Mouse (Mus musculus) thymus, postnatal 25 days (tissue): ENCODE measurements around the gene Nisch.
A peak's percentile ranks its signal among the peaks of the same experiment; 100 is the strongest.

Experiments
- DNase-seq: peaks from one replicate; pipeline ENCODE4 v3.0.0; 2022

Nisch gene

GRCm38 (mm10) chr14:31216846-31217245, at the start of gene Nisch:
Nisch (minus strand) TSS chr14:31216946.
- DNase-seq = no peak

- DNase-seq = no peak
Measured at GRCm38 (mm10) chr14:31260932-31261331, 44.2 kb upstream of the Nisch start.

DNA sequence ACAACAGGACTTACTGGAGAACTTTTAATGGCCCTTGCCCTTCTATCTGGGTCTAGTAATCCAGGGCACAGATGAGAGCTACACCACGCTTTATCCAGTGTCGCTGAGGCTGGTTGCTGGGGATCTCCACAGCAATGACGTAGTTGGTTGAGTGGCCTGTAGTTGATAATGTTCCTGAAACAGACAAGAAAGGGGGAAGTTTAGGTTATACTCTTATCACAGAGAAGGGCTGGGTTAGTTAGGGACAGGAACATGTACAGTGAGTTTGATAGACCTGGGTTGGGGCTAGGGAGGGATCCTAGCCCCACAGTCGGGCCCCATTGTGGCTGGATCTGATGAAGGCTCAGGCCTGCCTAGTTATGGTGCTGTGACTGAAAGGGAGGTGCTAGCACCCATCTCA, 43.6 kb upstream of the Nisch start:
- DNase-seq = no peak

DNA sequence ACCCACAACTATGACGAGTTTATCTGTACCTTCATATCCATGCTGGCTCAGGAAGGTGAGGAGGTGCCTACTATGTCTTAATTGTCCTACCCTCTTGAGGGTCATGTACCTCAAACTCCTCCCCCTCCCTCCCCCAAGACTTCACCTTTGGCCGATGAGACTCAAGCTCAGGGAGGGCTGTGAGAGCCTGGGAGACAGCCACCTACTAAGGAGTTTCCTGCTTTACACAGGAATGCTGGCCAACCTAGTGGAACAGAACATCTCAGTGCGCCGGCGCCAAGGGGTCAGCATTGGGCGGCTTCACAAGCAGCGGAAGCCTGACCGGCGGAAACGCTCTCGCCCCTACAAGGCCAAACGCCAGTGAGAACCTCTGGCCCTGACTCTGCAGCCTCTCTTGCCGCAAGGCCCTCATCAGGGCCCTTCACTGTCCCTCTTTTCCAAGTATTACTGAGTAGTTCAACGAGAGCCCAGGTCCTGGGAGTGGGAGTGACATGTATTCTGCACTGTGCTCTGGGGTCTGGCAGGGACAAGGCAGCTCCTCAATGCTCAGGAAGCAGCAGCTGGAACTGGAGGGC, 41.8 kb upstream of the Nisch start:
- no peak for DNase-seq

DNA sequence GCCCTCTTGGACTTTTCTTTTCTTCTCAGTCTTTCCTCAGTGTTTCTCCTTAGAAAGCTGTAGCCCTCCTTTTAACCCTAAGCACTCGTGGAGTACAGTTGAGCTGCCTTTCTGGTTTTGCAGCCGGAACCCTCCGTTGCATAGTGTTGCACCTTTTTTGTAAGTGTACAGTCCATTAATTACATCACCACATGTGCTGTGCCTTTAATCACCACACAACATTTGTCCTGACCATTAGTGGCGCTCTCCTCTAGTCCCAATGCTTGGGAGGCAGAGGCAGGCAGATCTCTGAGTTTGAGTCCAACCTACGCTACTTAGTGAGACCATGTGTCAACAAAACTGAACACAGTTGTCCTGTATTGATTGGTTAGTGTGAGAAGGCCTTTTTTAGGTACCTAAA, 35.3 kb upstream of the Nisch start:
- no peak for DNase-seq

DNA sequence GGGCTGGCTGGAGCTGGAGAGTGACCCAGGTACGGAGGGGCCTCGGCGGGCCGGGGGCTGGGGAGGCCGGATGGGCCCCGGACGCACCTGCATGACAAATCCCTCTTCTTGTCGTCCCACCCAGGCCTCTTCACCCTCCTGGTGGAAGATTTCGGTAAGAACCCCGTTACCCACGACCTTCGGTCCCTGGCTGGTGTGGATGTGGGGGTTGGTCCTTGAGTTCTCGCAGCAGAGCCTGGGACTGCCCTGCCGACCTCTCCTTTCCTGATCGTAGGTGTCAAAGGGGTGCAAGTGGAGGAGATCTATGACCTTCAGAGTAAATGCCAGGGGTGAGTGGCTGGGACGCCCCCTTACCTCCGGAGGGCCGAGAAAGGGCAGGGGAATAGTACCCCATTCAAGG, 34.9 kb upstream of the Nisch start:
- DNase-seq = no peak

GRCm38 (mm10) chr14:31251084-31251604, 34.4 kb upstream of the Nisch start, which contains the start of the genes Phf7 and Bap1:
Phf7 (minus strand) TSS chr14:31251317.
Bap1 (plus strand) TSS chr14:31251450.
- DNase-seq = peak; percentile 97

- DNase-seq = no peak
Measured at GRCm38 (mm10) chr14:31250222-31251083, 33.7 kb upstream of the Nisch start.

DNA sequence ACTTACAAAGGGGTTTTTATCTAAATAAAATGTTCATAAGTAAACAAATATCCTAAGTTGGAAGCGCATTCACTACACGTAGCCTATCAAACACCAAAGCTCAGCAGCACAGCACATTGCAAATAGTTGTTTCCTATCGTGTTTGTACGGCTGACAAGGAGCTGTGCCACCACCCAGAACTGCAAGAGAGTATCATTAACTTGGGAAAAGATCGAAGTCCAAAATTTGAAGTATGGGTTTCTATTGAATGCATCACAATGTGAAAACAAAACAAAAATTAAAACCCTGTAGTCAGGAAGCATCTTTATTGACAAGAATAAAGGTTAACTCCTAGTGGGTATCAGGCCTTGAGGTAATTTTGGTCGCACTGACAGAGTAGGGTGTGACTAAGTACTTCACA, 31.6 kb upstream of the Nisch start:
- DNase-seq = no peak

- no peak for DNase-seq
Measured at GRCm38 (mm10) chr14:31245946-31246345, 29.2 kb upstream of the Nisch start.

DNA sequence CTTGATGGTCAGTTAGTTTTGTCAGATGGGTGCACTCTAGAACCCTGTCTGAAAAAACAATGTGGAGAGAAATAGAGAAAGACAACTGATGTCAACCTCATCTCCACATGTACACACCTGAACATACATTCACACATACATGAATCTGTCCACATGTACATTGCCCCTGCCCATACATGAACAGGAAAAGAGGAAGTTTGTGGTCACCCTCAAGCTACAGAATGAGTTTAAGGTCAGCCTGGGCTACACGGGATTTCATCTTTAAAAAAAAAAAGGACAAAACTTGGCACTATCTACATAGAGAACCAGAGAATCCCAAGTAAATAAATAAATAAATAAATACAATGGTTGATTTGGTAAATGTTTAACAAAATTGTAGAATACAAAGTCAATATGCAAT, 28.0 kb upstream of the Nisch start:
- no peak for DNase-seq

DNA sequence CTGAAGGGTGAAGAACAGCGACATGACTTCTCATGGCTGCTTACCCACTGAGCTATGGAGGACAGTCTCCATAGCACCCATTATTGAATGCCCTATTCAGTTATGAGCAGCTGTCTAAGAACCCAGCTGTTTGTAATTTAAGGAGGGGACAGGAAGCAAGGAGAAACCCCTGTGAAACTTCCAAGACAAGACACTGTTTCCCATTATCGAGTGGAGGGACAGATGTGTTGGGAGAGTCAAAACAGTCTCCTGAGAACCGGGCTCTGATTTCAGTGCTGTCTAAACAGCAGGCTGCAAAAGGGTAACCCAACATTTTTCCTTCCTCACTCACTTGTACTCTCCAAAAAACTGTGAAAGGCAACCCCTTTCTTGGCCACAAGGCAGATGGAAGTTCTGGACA, 23.8 kb upstream of the Nisch start:
- DNase-seq = no peak

DNA sequence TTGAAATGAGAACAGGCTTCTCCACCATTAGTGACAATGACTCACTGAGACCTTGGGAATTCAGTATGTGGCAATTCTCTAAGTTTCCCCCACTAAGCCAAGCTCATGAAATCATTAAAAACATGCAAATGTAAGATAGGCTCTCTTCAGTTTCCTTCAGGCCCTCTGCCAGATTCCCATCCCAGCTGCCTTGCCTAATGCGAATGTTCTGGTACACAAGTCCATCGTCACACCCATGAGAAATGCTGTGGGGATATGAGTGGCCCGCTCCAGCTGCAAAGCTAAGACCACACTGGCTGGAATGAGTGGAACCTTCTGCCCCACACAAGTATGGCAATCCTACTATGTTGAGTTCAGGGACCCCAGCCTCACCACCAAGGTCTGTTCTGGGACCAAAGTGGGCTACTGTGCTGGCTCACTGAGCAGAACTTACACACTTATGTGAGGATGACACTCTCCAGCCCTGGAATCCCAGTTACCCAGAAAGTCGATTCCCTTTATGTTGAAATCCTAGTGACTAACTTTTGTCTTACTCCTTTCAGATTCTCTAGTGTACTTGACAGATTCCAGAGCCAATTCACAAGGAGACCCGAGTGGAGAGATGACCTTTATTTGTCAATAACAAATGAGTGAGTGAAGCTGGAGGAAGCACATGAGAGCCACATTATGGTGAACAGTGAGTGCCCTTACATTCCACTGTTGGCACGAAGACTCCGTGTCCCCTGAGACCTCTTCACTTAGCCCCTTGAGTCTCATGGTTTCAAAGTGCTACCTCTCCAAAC, 20.5 kb upstream of the Nisch start:
- no peak for DNase-seq

GRCm38 (mm10) chr14:31233996-31234591, 17.3 kb upstream of the Nisch start:
- DNase-seq = peak; percentile 73

- no peak for DNase-seq
Measured at GRCm38 (mm10) chr14:31233070-31233995, 16.6 kb upstream of the Nisch start.

GRCm38 (mm10) chr14:31232404-31233069, 15.8 kb upstream of the Nisch start:
- DNase-seq = no peak

- no peak for DNase-seq
Measured at GRCm38 (mm10) chr14:31230442-31230841, 13.7 kb upstream of the Nisch start.

- no peak for DNase-seq
Measured at GRCm38 (mm10) chr14:31228234-31228633, 11.5 kb upstream of the Nisch start.

DNA sequence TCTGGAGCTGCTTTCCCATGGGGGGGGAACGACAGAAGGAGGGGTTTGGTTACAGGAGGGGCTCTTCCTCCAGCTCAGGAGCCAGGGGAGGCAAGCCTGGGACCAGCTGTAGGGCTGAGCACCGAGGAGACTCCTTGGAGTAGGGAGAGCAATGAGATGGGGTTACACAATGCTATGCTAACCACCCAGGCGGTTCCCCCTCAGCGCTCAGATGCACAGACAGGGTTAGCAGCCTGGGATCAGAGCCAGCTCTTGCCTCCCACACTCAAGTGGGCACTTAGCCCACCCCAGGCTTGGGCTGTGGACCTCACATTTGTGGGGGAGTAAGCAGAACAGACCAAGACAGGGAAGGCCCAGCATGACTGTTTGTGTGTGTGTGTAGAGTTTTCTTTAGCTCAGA, 10.2 kb upstream of the Nisch start:
- DNase-seq = no peak

DNA sequence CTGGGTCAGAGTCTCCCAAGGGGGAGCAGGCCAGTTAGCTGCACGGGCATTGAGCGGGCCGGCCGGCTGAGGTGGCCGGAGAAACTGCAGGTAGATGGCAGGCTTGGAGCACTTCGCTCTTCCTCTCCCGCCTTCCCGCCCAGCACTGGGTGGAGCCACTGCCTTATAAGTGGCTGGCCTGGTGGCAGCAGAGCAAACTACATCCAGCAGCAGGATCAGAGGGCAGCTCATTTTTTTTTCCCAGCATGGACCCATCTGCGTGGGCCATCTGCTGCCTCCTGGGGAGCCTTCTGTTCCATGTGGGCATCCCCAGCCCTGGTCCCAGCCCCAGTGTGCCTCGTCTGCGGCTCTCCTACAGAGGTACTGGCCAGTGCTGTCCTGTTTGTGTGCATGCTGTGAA, 920 bp upstream of the Nisch start, which contains the start of gene Sema3g:
TSS of gene Sema3g (plus strand) at position 195 of the 400 bp plus-strand sequence.
- peak; percentile 16 for DNase-seq
